Mouse (Mus musculus) megakaryocyte, embryonic 14.5 days (primary cell): ENCODE data around the gene Frrs1. TPM values are rescaled to one million over a fixed set of nuclear protein-coding genes. Genes with fewer than 3 reads are reported as not detected.

Experiments used
- H3K27me3 ChIP-seq: replicated peaks from 2 replicates; pipeline ENCODE3; 2012; ENCODE audit warnings: inconsistent platforms
- H3K36me3 ChIP-seq: replicated peaks from 2 replicates; pipeline ENCODE3; 2012; ENCODE audit warnings: low read length, inconsistent platforms, mixed read lengths
- H3K4me1 ChIP-seq: 2 replicates; pipeline ENCODE4 v1.6.1; 2012; ENCODE audit warnings: inconsistent platforms
- H3K4me3 ChIP-seq: replicated peaks from 2 replicates; pipeline ENCODE3; 2012; ENCODE audit warnings: moderate library complexity, mild to moderate bottlenecking, inconsistent platforms
- H3K9me3 ChIP-seq: 2 replicates; pipeline ENCODE4 v1.6.1; 2012; ENCODE audit warnings: inconsistent platforms
- FLI1 ChIP-seq: IDR thresholded peaks from 2 replicates; pipeline ENCODE4 v1.6.1; 2012; ENCODE audit warnings: low read length, inconsistent platforms, mixed read lengths
- GATA1 ChIP-seq: IDR thresholded peaks from 3 replicates; pipeline ENCODE4 v1.6.1; 2012; ENCODE audit warnings: mixed read lengths, low read length, inconsistent platforms, borderline replicate concordance
- polyA plus RNA-seq: library from polyadenylated mRNA; stranded (reverse); fragments of >175 nt; gene quantifications from 2 replicates; pipeline ENCODE4 v1.2.3, GENCODE M21; 2012; ENCODE audit warnings: low replicate concordance; ENCODE audit not compliant: insufficient read depth

The Frrs1 gene
- polyA plus RNA-seq, 1 experiment, result 13.7 TPM

- no peak for TF ChIP-seq FLI1
- peak; percentile 46; the same call in 1 of the 3 replicates for TF ChIP-seq GATA1
- no peaks in the 10 kb centered on the region for H3K27me3 ChIP-seq
- no peaks in the 10 kb centered on the region for H3K9me3 ChIP-seq
- H3K4me1 ChIP-seq, result peaks cover 67% of the 10 kb centered on the region
- H3K36me3 ChIP-seq, result peaks cover 33% of the 10 kb centered on the region
- H3K4me3 ChIP-seq, result peak overlapping the region; percentile 83
Observed at GRCm38 (mm10) chr3:116865199-116865636, 6.0 kb downstream of the Frrs1 start.

GRCm38 (mm10) chr3:116870372-116870771, 11.1 kb downstream of the Frrs1 start:
- TF ChIP-seq FLI1, result no peak
- TF ChIP-seq GATA1, result no peak
- Histone ChIP-seq H3K4me3 (no peak overlapping the region), H3K9me3 (no peaks in the 10 kb centered on the region), H3K27me3 (no peaks in the 10 kb centered on the region), H3K4me1 (peaks cover 55% of the 10 kb centered on the region), H3K36me3 (peaks cover 79% of the 10 kb centered on the region)

- H3K36me3 ChIP-seq, result peaks cover 98% of the 10 kb centered on the region
- no peaks in the 10 kb centered on the region for H3K4me1 ChIP-seq
- no peaks in the 10 kb centered on the region for H3K9me3 ChIP-seq
- H3K4me3 ChIP-seq, result no peak overlapping the region
- H3K27me3 ChIP-seq, result no peaks in the 10 kb centered on the region
- TF ChIP-seq GATA1 (no peak), FLI1 (no peak)
Observed at GRCm38 (mm10) chr3:116882221-116882960, 23.1 kb downstream of the Frrs1 start.

- TF ChIP-seq FLI1, result no peak
- TF ChIP-seq GATA1, result no peak
- Histone ChIP-seq H3K4me1 (no peaks in the 10 kb centered on the region), H3K4me3 (no peak overlapping the region), H3K36me3 (peaks cover 92% of the 10 kb centered on the region), H3K27me3 (no peaks in the 10 kb centered on the region), H3K9me3 (no peaks in the 10 kb centered on the region)
Observed at GRCm38 (mm10) chr3:116884941-116885340, 25.7 kb downstream of the Frrs1 start.

GRCm38 (mm10) chr3:116889358-116889757, 30.1 kb downstream of the Frrs1 start:
- Histone ChIP-seq H3K36me3 (peaks cover 90% of the 10 kb centered on the region), H3K9me3 (no peaks in the 10 kb centered on the region), H3K4me3 (no peak overlapping the region), H3K4me1 (0 out of 2 replicates have a peak, but pooled peaks cover 4% of the 10 kb centered on the region), H3K27me3 (no peaks in the 10 kb centered on the region)
- no peak for TF ChIP-seq GATA1
- no peak for TF ChIP-seq FLI1

GRCm38 (mm10) chr3:116890576-116890975, 31.3 kb downstream of the Frrs1 start:
- TF ChIP-seq GATA1, result no peak
- no peak for TF ChIP-seq FLI1
- Histone ChIP-seq H3K4me3 (no peak overlapping the region), H3K27me3 (no peaks in the 10 kb centered on the region), H3K36me3 (peaks cover 90% of the 10 kb centered on the region), H3K9me3 (no peaks in the 10 kb centered on the region), H3K4me1 (0 out of 2 replicates have a peak, but pooled peaks cover 4% of the 10 kb centered on the region)

- Histone ChIP-seq H3K27me3 (no peaks in the 10 kb centered on the region), H3K36me3 (peaks cover 90% of the 10 kb centered on the region)
- no peak for TF ChIP-seq FLI1
- no peak for TF ChIP-seq GATA1
Observed at GRCm38 (mm10) chr3:116891436-116892205, 32.4 kb downstream of the Frrs1 start.

GRCm38 (mm10) chr3:116892206-116892563, 32.9 kb downstream of the Frrs1 start:
- H3K4me1 ChIP-seq, result 0 out of 2 replicates have a peak, but pooled peaks cover 4% of the 10 kb centered on the region
- H3K9me3 ChIP-seq, result no peaks in the 10 kb centered on the region
- no peaks in the 10 kb centered on the region for H3K27me3 ChIP-seq
- peaks cover 90% of the 10 kb centered on the region for H3K36me3 ChIP-seq
- TF ChIP-seq GATA1 (no peak), FLI1 (no peak)
- H3K4me3 ChIP-seq, result no peak overlapping the region

More at GRCm38 (mm10) chr3:116891436-116892205, 32.4 kb downstream of the Frrs1 start:
- no peaks in the 10 kb centered on the region for H3K9me3 ChIP-seq
- no peak overlapping the region for H3K4me3 ChIP-seq
- 0 out of 2 replicates have a peak, but pooled peaks cover 4% of the 10 kb centered on the region for H3K4me1 ChIP-seq

GRCm38 (mm10) chr3:116892872-116893271, 33.6 kb downstream of the Frrs1 start:
- Histone ChIP-seq H3K27me3 (no peaks in the 10 kb centered on the region), H3K4me3 (no peak overlapping the region), H3K36me3 (peaks cover 90% of the 10 kb centered on the region), H3K9me3 (no peaks in the 10 kb centered on the region), H3K4me1 (0 out of 2 replicates have a peak, but pooled peaks cover 4% of the 10 kb centered on the region)
- TF ChIP-seq FLI1 (no peak), GATA1 (no peak)

- TF ChIP-seq FLI1, result no peak
- no peak for TF ChIP-seq GATA1
- no peaks in the 10 kb centered on the region for H3K9me3 ChIP-seq
- H3K36me3 ChIP-seq, result peaks cover 92% of the 10 kb centered on the region
Observed at GRCm38 (mm10) chr3:116904158-116904557, 44.9 kb downstream of the Frrs1 start.

GRCm38 (mm10) chr3:116905898-116906297, 46.6 kb downstream of the Frrs1 start:
- Histone ChIP-seq H3K27me3 (no peaks in the 10 kb centered on the region), H3K36me3 (peaks cover 77% of the 10 kb centered on the region), H3K9me3 (no peaks in the 10 kb centered on the region), H3K4me3 (no peak overlapping the region), H3K4me1 (no peaks in the 10 kb centered on the region)
- no peak for TF ChIP-seq FLI1
- TF ChIP-seq GATA1, result no peak

More at GRCm38 (mm10) chr3:116904158-116904557, 44.9 kb downstream of the Frrs1 start:
- Histone ChIP-seq H3K4me1 (no peaks in the 10 kb centered on the region), H3K4me3 (no peak overlapping the region), H3K27me3 (no peaks in the 10 kb centered on the region)
